Mouse (Mus musculus): ENCODE measurements around the gene Trpd52l3. TPM values are rescaled to one million over a fixed set of nuclear protein-coding genes. Genes with fewer than 3 reads are reported as not detected.

Trpd52l3 gene
- total RNA-seq, 2 experiments from 2014 or later = not detected

DNA sequence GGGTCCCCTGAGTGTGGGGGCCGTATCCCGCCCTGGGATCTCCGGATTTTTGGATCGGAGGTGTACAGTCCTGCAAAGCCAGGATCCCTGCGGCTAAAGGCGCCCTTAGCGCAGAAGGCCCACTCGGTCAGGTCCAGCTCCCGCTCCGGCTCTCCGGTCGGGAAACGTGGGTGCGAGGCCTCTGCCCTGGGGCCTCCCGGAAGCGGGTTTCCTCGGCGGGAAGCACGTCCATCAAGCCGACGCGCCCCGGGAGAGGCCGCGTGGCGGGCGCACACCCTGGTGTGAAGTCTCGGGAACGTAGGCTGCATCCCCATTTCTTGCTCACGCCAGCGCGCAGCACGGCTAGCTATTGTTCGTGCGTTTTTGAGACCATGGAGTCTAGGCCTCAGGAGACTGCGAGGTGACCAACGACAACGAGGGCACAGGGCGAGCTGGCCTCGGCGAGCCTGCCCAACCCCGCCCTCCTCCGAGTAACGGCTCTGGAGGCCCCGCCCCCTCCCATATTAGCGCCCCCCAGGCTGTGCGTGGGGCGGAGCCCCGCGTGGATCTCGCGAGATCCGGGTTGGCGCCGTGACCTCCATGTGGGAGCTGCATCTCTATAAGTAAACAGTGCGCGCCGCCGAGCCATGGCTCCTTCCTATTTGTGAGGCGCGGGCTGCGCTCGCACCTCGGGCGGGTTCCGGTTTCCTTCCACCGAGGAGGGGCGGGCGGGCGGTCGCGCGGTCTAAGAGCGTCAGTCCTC, 26.5 kb downstream of the Trpd52l3 start, which contains the start of gene Uhrf2:
Gene Uhrf2, plus strand, starts transcription at position 620 of the 742 bp plus-strand sequence.
- peak; percentile 99 for DNase-seq

- DNase-seq = peak; percentile 48
Measured at GRCm38 (mm10) chr19:30030636-30031467, 27.3 kb downstream of the Trpd52l3 start.

DNA sequence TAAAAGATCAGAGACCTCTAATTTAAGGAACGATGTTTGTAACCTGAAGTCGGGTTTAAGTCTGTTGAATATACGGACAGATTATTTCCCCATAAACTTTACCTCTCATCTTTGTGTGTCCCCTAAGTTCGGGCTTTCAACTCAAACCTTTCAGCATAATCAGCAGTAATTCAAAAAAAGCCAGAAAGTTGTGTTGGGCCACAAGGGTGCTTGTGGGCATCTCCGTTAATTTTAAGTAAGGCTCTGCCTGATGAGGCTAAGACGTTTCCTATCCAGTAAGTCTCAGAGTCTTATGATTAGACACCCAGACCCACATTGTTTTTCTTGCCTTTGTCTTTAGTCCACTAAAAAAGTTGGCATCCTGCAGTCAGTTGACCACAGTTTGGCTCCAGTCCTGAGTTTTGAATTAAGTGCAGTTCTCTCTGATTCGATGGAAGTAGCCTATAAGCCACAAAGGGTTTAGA, 27.9 kb downstream of the Trpd52l3 start:
- peak; percentile 20 for DNase-seq

DNA sequence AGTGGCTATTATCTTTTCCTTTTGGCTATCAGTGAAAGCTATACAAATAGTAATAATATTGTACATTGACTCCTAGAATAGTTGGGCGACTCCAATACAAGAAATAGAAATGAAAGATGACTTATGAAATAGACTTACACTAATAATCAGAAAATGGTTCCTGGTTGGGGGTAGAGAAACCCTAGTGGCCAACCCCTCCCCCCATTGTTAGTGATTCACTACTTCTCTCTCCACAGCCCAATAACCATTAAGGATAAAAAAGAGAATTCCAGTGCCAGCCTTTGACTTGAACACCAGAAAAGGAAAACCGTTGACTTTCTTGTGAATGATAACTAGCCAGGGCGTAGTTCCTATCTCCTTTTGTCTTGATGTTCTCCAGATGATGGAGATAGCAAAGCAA, 28.6 kb downstream of the Trpd52l3 start:
- no peak for DNase-seq

DNA sequence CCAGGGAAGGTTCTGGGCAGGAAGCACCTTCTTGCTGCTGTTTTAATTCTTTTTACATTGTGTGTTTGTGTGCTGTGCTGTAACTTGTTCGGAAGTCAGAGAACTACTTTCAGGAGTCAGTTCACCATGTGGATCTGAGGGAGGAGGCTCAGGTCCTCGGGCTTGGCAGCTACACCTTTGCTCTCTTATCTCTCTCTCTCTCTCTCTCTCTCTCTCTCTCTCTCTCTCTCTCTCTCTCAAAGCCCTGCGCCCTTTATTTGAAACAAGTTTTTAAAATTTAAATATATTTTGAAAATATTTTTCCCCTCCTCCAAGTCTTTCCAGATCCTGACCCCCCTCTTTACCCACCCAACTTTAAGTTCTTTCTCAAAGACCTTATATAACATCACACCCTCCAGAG, 31.8 kb downstream of the Trpd52l3 start:
- no peak for DNase-seq

DNA sequence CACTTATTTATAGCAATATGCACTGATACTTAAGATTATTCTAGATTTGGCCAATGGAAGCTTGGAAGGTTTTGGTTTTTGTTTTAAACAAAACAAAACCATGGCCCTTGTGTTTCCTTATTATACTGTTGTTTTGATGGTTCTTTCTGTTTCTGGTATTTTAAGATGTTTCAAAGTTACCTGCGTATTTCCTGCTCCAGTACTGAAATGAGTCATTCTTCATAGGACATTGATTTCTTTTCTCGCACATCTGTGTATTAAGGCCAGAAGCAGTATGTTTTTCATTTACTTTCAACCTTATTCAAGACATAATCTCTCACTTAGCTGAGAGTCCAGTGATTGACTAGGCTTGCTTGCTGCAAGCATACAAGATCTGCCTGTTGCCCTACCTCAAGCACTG, 40.1 kb downstream of the Trpd52l3 start:
- no peak for DNase-seq

DNA sequence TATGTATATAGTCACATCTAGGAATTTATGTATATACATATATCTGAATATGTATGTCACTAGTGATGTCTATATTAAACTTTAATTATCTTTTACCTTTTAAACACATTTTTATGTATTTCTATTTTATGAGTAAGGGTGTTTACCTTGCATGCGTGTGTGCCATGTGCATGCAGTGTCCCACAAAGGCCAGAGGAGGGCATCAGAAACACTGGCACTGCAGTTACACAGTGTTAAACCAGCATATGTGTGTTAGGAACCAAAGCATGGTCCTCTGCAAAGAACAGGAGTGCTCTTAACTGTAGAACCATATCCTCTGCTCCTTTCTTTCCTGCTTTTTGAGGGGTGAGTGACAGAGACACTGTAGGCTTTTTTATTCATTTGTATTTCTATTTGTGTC, 41.0 kb downstream of the Trpd52l3 start:
- no peak for DNase-seq

- DNase-seq = no peak
Measured at GRCm38 (mm10) chr19:30045857-30046256, 42.3 kb downstream of the Trpd52l3 start.

DNA sequence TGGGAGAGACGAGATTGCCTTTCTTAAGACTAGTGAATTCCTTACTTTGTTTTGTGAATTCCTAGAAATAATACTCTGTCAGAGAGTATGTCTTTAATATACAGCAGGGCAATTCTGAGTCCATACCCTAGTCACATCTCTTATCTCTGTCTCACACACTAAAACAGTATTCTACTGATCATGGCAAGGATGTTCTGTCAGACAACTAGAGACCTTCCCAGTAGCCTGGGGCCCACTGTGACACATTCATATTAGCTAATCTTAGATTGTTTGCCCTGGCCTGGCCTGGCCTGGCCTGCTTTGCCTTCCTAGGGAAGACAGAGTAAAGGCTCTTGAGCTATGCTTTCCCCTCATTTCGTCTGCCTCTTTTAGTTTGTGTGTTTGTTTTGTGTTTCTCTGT, 47.0 kb downstream of the Trpd52l3 start:
- no peak for DNase-seq

DNA sequence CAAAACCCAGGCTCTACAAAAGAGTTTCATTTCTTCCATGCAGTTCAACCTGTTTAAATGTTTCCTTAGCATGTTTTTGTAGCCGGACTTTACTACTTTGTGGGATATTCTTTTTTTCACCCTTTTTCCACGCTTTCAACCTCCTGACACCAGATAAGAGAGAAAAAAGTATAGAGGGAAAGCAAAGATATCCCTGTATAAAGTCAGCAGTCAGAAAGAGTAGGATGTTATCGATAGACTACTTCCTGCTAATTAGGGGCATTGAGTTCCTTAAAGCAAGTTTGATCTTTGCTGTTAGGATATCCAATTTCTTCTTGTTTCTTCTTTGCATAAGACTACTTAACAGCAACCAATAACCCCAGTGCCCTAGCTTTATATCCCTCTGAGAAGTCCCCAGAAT, 47.9 kb downstream of the Trpd52l3 start:
- DNase-seq = no peak

GRCm38 (mm10) chr19:30054218-30054617, 50.6 kb downstream of the Trpd52l3 start:
- no peak for DNase-seq

Other genes with a start within 250 kb of the Trpd52l3 start
- gene 9930021J03Rik, start 197.8 kb upstream of the Trpd52l3 start, total RNA-seq (2021) = 10 to 100 TPM; 16.7 to 18.8 TPM
- gene Ranbp6, start 190.8 kb upstream of the Trpd52l3 start, total RNA-seq (2021) = 10 to 100 TPM; 15.1 to 15.4 TPM
- 10 to 100 TPM; 14.5 to 15.9 TPM for gene Il33, start 78.7 kb upstream of the Trpd52l3 start, total RNA-seq (2021)
- 10 to 100 TPM; 33.5 to 45.6 TPM for gene Uhrf2, start 26.7 kb downstream of the Trpd52l3 start, total RNA-seq (2021)
- 10 to 100 TPM in 1 of 2 experiments, 1 to 10 TPM in 1; 6.3 to 14.0 TPM for gene Gldc, start 171.6 kb downstream of the Trpd52l3 start, total RNA-seq (2021)
- 10 to 100 TPM; 23.7 to 42.2 TPM for gene Mbl2, start 229.2 kb downstream of the Trpd52l3 start, total RNA-seq (2021)

Measured in adrenal gland, postnatal 10 days (tissue).